Mouse (Mus musculus) intestine, postnatal 0 days (tissue): ENCODE measurements around the gene 1810013L24Rik. TPM values are rescaled to one million over a fixed set of nuclear protein-coding genes. Genes with fewer than 3 reads are reported as not detected.

Source experiments
- ATAC-seq: fragments of 200-750 bp; cut with Nextera tagmentation; 2 replicates; pipeline ENCODE4 v1.8.0; 2017; ENCODE audit warnings: mild to moderate bottlenecking, moderate TSS enrichment, moderate library complexity
- H3K27ac ChIP-seq: fragments of 300-500 bp; sonication (generic); 2 replicates; pipeline ENCODE4 v1.5.1; 2014; ENCODE audit warnings: mild to moderate bottlenecking, low read depth, low read length, moderate library complexity
- H3K27me3 ChIP-seq: fragments of 300-500 bp; sonication (generic); replicated peaks from 2 replicates; pipeline ENCODE4 v1.6.1; 2014; ENCODE audit warnings: low read length, mixed read lengths; ENCODE audit not compliant: control insufficient read depth, insufficient read depth
- H3K36me3 ChIP-seq: fragments of 300-500 bp; sonication (generic); 2 replicates; pipeline ENCODE4 v1.6.1; 2014; ENCODE audit warnings: mild to moderate bottlenecking, moderate library complexity; ENCODE audit not compliant: control insufficient read depth, insufficient read depth
- H3K4me1 ChIP-seq: fragments of 300-500 bp; sonication (generic); replicated peaks from 2 replicates; pipeline ENCODE4 v1.6.1; 2014; ENCODE audit warnings: antibody characterized with exemption, low read length, mixed read lengths; ENCODE audit not compliant: control insufficient read depth, insufficient read depth
- H3K4me2 ChIP-seq: fragments of 300-500 bp; sonication (generic); replicated peaks from 2 replicates; pipeline ENCODE4 v1.6.1; 2014; ENCODE audit warnings: low read depth, mild to moderate bottlenecking, moderate library complexity
- H3K4me3 ChIP-seq: fragments of 300-500 bp; sonication (generic); 2 replicates; pipeline ENCODE4 v1.5.1; 2014; ENCODE audit warnings: low read depth, low read length
- H3K9ac ChIP-seq: fragments of 300-500 bp; sonication (generic); 2 replicates; pipeline ENCODE4 v1.6.1; 2014; ENCODE audit warnings: mild to moderate bottlenecking, low read depth, low read length
- H3K9me3 ChIP-seq: fragments of 300-500 bp; sonication (generic); 2 replicates; pipeline ENCODE4 v1.6.1; 2016; ENCODE audit warnings: mixed run types; ENCODE audit not compliant: control insufficient read depth
- CTCF ChIP-seq: sonication (generic); IDR thresholded peaks from 2 replicates; pipeline ENCODE4 v1.5.1; 2016; ENCODE audit warnings: low read depth, mild to moderate bottlenecking, control low read depth, antibody characterized with exemption, moderate library complexity
- WGBS: fragments of 180-500 bp; shearing (Covaris S2); extraction: QIAGEN DNeasy Blood & Tissue Kit; methylation state at CpG from one replicate; pipeline ENCODE4 v1.1.7; 2014; 5-methylcytosine and 5-hydroxymethylcytosine counted together
- polyA plus RNA-seq: library from polyadenylated mRNA; unstranded; fragments of >200 nt; fragmentation: Nextera tagmentation; extraction: Ambion mirVana; gene quantifications from 2 replicates; pipeline ENCODE4 v1.2.1, GENCODE M21; 2015

The 1810013L24Rik gene
- polyA plus RNA-seq, 1 experiment from 2014 or later: 15.1 TPM

GRCm38 (mm10) chr16:8817872-8818271 lies 12.0 kb upstream of the 1810013L24Rik start:
- Histone ChIP-seq H3K9me3 (no peaks in the 10 kb centered on the region), H3K4me3 (no peak overlapping the region), H3K9ac (no peak overlapping the region), H3K4me1 (no peaks in the 10 kb centered on the region), H3K4me2 (no peak overlapping the region), H3K27me3 (no peaks in the 10 kb centered on the region), H3K36me3 (no peaks in the 10 kb centered on the region), H3K27ac (no peak overlapping the region)
- WGBS: 79% methylated on average over 4 of the region's 4 CpGs
- ATAC-seq: no peak
- TF ChIP-seq CTCF: no peak

DNA sequence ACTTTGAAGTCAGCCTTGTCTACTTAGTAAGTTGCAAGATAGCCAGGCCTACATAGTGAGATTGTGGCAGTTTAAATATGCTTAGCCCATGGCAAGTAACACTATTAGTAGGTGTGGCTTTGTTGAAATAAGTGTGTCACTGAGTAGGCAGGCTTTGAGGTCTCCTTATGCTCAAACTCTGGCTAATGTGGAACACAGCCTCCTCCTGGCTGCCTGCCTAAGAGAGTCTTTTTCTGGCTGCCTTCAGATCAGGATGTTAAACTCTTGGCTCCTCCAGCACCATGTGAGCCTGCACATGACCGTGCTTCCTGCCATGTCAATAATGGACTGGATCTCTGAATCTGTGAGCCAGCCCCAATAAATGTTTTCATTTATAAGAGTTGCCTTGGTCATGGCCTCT lies 8.5 kb upstream of the 1810013L24Rik start:
- ATAC-seq: no peak

DNA sequence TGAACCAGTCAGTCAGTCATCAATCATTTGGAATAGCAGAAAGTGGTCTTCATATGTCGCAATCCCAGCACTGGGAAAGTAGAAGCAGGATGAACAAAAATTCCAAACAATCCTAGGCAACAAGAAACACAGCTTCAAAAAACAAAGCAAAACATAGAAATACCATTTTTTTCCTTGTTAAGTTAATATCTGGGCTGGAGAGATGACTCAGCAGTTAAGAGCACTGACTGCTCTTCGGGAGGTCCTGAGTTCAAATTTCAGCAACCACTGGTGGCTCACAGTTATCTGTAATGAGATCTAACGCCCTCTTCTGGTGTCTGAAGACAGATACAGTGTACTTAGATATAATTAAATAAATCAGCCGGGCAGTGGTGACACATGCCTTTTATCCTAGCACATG lies 7.3 kb upstream of the 1810013L24Rik start:
- 73% methylated on average over 4 of the region's 4 CpGs for WGBS
- no peak for ATAC-seq
- Histone ChIP-seq H3K36me3 (no peaks in the 10 kb centered on the region), H3K27ac (no peak overlapping the region), H3K9me3 (no peaks in the 10 kb centered on the region), H3K27me3 (no peaks in the 10 kb centered on the region), H3K9ac (no peak overlapping the region), H3K4me2 (no peak overlapping the region), H3K4me3 (no peak overlapping the region), H3K4me1 (no peaks in the 10 kb centered on the region)
- no peak for TF ChIP-seq CTCF

More for the DNA sequence above, 8.5 kb upstream of the 1810013L24Rik start:
- Histone ChIP-seq H3K9ac (no peak overlapping the region), H3K9me3 (no peaks in the 10 kb centered on the region), H3K4me2 (no peak overlapping the region), H3K27me3 (no peaks in the 10 kb centered on the region), H3K4me1 (no peaks in the 10 kb centered on the region), H3K36me3 (no peaks in the 10 kb centered on the region), H3K4me3 (no peak overlapping the region), H3K27ac (no peak overlapping the region)
- TF ChIP-seq CTCF: no peak
- WGBS: 63% methylated on average over 1 of the region's 1 CpGs

- no peak overlapping the region for H3K9ac ChIP-seq
- peak; percentile 65 for ATAC-seq
- H3K4me3 ChIP-seq: no peak overlapping the region
- TF ChIP-seq CTCF: no peak
- no peaks in the 10 kb centered on the region for H3K9me3 ChIP-seq
- no peaks in the 10 kb centered on the region for H3K4me1 ChIP-seq
- H3K36me3 ChIP-seq: no peaks in the 10 kb centered on the region
- H3K27ac ChIP-seq: no peak overlapping the region
- 66% methylated on average over 2 of the region's 2 CpGs for WGBS
- H3K27me3 ChIP-seq: no peaks in the 10 kb centered on the region
- H3K4me2 ChIP-seq: no peak overlapping the region
These were observed 6.2 kb upstream of the 1810013L24Rik start for GRCm38 (mm10) chr16:8823661-8824060.

GRCm38 (mm10) chr16:8827366-8827765 lies 2.5 kb upstream of the 1810013L24Rik start:
- no peaks in the 10 kb centered on the region for H3K36me3 ChIP-seq
- H3K27me3 ChIP-seq: no peaks in the 10 kb centered on the region
- H3K27ac ChIP-seq: no peak overlapping the region
- ATAC-seq: no peak
- no peak overlapping the region for H3K4me2 ChIP-seq
- no peaks in the 10 kb centered on the region for H3K9me3 ChIP-seq
- H3K4me3 ChIP-seq: no peak overlapping the region
- 83% methylated on average over 7 of the region's 7 CpGs for WGBS
- no peak for TF ChIP-seq CTCF
- no peaks in the 10 kb centered on the region for H3K4me1 ChIP-seq
- H3K9ac ChIP-seq: no peak overlapping the region

DNA sequence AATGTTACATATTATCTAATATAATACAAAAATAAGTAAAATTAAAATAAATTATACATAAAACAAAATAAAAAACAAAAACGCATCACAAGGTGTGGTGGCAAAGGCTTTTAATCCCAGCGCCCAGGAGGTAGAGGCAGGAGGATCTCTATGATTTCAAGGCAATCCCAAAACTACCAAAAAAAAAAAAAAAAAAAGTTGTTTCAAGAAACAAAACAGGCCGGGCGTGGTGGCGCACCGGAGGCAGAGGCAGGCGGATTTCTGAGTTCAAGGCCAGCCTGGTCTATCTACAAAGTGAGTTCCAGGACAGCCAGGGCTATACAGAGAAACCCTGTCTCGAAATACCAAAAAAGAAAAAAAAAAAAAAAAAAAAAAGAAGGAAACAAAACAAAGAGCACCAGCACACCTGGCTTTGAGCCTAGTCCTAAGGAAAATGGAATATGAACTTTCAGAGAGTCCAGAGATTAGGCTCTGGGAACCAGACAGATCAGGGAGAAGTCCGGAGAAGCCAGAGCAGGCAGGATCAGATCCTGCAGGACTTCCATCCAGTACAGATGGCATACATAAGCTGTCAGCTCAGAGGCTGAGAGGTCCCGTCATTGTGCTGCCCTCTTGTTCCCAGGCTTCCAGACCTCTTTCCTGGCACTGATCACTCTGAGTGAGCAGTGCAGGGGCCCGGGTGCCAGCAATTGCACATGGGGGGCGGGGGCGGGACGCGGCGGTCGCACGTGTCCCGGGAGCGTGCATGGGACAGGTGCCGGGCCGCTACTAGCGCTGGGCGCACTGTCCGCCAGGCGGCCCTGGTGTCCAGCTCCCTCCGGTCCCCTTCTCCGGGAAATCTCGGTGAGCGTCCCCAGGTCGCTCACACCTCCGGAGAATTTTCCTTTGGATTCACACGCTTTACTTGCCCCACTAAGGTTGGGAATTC lies 1.0 kb upstream of the 1810013L24Rik start:
- no peaks in the 10 kb centered on the region for H3K27me3 ChIP-seq
- peak overlapping the region; percentile 66 for H3K9ac ChIP-seq
- peak overlapping the region; percentile 46 for H3K4me3 ChIP-seq
- WGBS: 10% methylated on average over 33 of the region's 33 CpGs
- H3K27ac ChIP-seq: peak overlapping the region; percentile 95
- peak; percentile 75 for TF ChIP-seq CTCF
- no peaks in the 10 kb centered on the region for H3K9me3 ChIP-seq
- H3K36me3 ChIP-seq: no peaks in the 10 kb centered on the region; the same call in 1 of the 2 replicates
- peak; percentile 68 for ATAC-seq
- 0 out of 2 replicates have a peak, but pooled peaks cover 5% of the 10 kb centered on the region for H3K4me1 ChIP-seq
- peak overlapping the region; percentile 90 for H3K4me2 ChIP-seq
